Mouse (Mus musculus): ENCODE measurements around the gene Nr1h3. TPM values are rescaled to one million over a fixed set of nuclear protein-coding genes. Genes with fewer than 3 reads are reported as not detected.
"Not testable (repeated sequence)": the region's sequence is repeated elsewhere in the genome, so short reads cannot be mapped to it uniquely, and the experiment has no call there.

The Nr1h3 gene
- polyA plus RNA-seq, 2 experiments = 1.5 to 3.4 TPM

- Histone ChIP-seq H3K4me1 (ENCODE audit: control insufficient read depth, insufficient read depth, low read length) (no peaks in the 10 kb centered on the region), H3K27ac (replicated peaks; ENCODE audit: low read depth, low read length) (no peak overlapping the region), H3K9ac (ENCODE audit: low read depth, low read length, severe bottlenecking) (no peak overlapping the region), H3K36me3 (ENCODE audit: control insufficient read depth, insufficient read depth, low read length) (no peaks in the 10 kb centered on the region), H3K27me3 (ENCODE audit: control insufficient read depth, insufficient read depth, low read length) (no peaks in the 10 kb centered on the region), H3K4me3 (replicated peaks; ENCODE audit: low read length) (no peak overlapping the region), H3K9me3 (ENCODE audit: control insufficient read depth, low read length) (no peaks in the 10 kb centered on the region), H3K4me2 (replicated peaks; ENCODE audit: low read depth, low read length, severe bottlenecking) (no peak overlapping the region)
- ATAC-seq (ENCODE audit: low FRiP score, low read depth) (no peak), DNase-seq (ENCODE audit: low spot score) (no peak)
- TF ChIP-seq POLR2A (IDR thresholded peaks at IDR 0.05; ENCODE audit: borderline replicate concordance, extremely low read depth, insufficient read depth, insufficient read length) = no peak
- 69% methylated on average over 5 of the region's 5 CpGs for WGBS
These were observed 39.9 kb upstream of the Nr1h3 start for GRCm38 (mm10) chr2:91242547-91242946.

GRCm38 (mm10) chr2:91237511-91238080, 35.0 kb upstream of the Nr1h3 start:
- ATAC-seq (ENCODE audit: low FRiP score, low read depth) = peak; percentile 36
- Histone ChIP-seq H3K27ac (replicated peaks; ENCODE audit: low read depth, low read length) (peak overlapping the region; percentile 85), H3K4me2 (replicated peaks; ENCODE audit: low read depth, low read length, severe bottlenecking) (peak overlapping the region; percentile 47), H3K9ac (ENCODE audit: low read depth, low read length, severe bottlenecking) (peak overlapping the region; percentile 54), H3K4me3 (replicated peaks; ENCODE audit: low read length) (peak overlapping the region; percentile 46)
- H3K9me3 ChIP-seq (ENCODE audit: control insufficient read depth, low read length); H3K4me1 ChIP-seq (ENCODE audit: control insufficient read depth, insufficient read depth, low read length); H3K36me3 ChIP-seq (ENCODE audit: control insufficient read depth, insufficient read depth, low read length); H3K27me3 ChIP-seq (ENCODE audit: control insufficient read depth, insufficient read depth, low read length): not testable (repeated sequence)
- DNase-seq (ENCODE audit: low spot score) = peak; percentile 22
- WGBS = 20% methylated on average over 4 of the region's 4 CpGs

DNA sequence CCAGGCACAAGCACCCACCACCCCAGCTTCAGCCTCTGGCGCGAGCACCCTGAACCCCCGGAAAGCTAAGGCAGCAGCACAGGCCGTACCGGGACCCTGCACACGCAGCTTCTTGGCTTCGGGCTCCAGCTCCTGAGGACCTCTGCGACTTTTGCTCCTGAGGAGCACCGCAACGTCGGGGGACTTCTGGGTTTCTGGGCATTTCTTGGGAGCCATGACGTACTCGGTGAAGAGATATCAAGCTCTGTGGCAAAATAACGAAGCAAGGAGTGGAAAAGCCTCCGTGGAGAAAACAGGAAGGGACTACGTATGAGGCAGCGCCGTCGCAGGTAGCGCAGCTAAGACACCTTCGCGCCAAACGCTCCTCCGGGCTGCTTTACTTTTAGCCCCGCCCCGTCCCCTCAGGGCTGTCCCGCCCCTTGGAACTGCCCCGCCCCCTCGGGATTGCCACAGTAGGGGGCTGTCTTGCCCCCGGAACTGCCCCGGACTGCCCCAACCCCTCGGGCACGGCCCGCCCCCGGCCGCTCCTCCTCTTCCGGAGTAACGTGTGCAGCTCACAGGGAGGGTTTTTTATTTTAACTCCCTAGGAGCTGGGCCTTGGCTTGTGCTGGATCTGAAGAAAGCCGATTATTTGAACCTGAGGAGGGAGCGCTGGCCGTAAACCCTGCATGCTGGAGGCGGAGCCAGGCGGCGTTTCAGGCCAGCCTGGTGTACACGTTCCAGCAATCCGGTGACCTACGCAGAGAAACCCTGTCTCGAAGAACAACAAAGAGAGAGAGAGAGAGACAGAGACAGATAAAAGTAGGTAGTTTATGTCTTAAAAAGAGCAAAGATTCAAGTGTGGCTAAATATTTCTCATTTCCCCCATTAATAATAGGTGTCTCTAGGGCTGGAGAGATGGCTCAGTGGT, 34.2 kb upstream of the Nr1h3 start, which contains the start of gene Ddb2:
Gene Ddb2 (minus strand): TSS at position 382 of the 910 bp plus-strand sequence.
- Histone ChIP-seq H3K4me3 (replicated peaks; ENCODE audit: low read length) (peak within 1 kb of the TSS; percentile 46), H3K9me3 (ENCODE audit: control insufficient read depth, low read length) (no peaks in the 10 kb centered on the region), H3K4me2 (replicated peaks; ENCODE audit: low read depth, low read length, severe bottlenecking) (peak within 1 kb of the TSS; percentile 47), H3K27me3 (ENCODE audit: control insufficient read depth, insufficient read depth, low read length) (no peaks in the 10 kb centered on the region), H3K36me3 (ENCODE audit: control insufficient read depth, insufficient read depth, low read length) (peaks cover 9% of the 10 kb centered on the region), H3K4me1 (ENCODE audit: control insufficient read depth, insufficient read depth, low read length) (no peaks in the 10 kb centered on the region), H3K27ac (replicated peaks; ENCODE audit: low read depth, low read length) (peak within 1 kb of the TSS; percentile 85), H3K9ac (ENCODE audit: low read depth, low read length, severe bottlenecking) (peak within 1 kb of the TSS; percentile 57)
- ATAC-seq (ENCODE audit: low FRiP score, low read depth) = peak; percentile 100
- under 1% methylated on average over 47 of the region's 48 CpGs for WGBS
- TF ChIP-seq POLR2A (IDR thresholded peaks at IDR 0.05; ENCODE audit: borderline replicate concordance, extremely low read depth, insufficient read depth, insufficient read length) = peak; percentile 60; the same call in 1 of the 2 replicates
- DNase-seq (ENCODE audit: low spot score) = peak; percentile 95

- no peak for TF ChIP-seq POLR2A (IDR thresholded peaks at IDR 0.05; ENCODE audit: borderline replicate concordance, extremely low read depth, insufficient read depth, insufficient read length)
- Histone ChIP-seq H3K36me3 (ENCODE audit: control insufficient read depth, insufficient read depth, low read length) (peaks cover 14% of the 10 kb centered on the region), H3K4me2 (replicated peaks; ENCODE audit: low read depth, low read length, severe bottlenecking) (no peak overlapping the region), H3K9ac (ENCODE audit: low read depth, low read length, severe bottlenecking) (no peak overlapping the region), H3K4me3 (replicated peaks; ENCODE audit: low read length) (no peak overlapping the region), H3K27ac (replicated peaks; ENCODE audit: low read depth, low read length) (no peak overlapping the region), H3K4me1 (ENCODE audit: control insufficient read depth, insufficient read depth, low read length) (no peaks in the 10 kb centered on the region), H3K9me3 (ENCODE audit: control insufficient read depth, low read length) (no peaks in the 10 kb centered on the region), H3K27me3 (ENCODE audit: control insufficient read depth, insufficient read depth, low read length) (no peaks in the 10 kb centered on the region)
- DNase-seq (ENCODE audit: low spot score) (no peak), ATAC-seq (ENCODE audit: low FRiP score, low read depth) (no peak)
- WGBS = 55% methylated on average over 2 of the region's 2 CpGs
These were observed 27.1 kb upstream of the Nr1h3 start for GRCm38 (mm10) chr2:91229735-91230134.

DNA sequence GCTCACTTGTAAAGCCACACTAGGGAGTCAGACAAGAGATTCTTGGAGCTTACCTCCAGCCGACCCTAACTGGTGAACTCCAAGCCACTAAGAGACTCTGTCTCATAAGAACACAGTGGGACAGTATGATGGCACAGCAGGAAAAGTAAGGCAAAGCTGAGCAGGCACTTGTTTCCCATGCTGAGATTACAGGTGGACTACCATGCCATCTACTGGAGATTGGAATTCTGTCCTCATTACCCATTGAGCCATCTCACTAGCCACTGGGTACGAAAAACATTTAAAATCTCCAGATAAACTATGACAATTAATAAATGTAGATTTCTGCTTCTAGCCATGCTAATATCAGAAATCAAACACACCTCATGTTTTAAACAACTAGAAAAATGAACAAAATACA, 21.0 kb upstream of the Nr1h3 start:
- no peak for TF ChIP-seq POLR2A (IDR thresholded peaks at IDR 0.05; ENCODE audit: borderline replicate concordance, extremely low read depth, insufficient read depth, insufficient read length)
- H3K27me3 ChIP-seq (ENCODE audit: control insufficient read depth, insufficient read depth, low read length) = no peaks in the 10 kb centered on the region
- no peak overlapping the region for H3K27ac ChIP-seq (replicated peaks; ENCODE audit: low read depth, low read length)
- H3K9me3 ChIP-seq (ENCODE audit: control insufficient read depth, low read length) = no peaks in the 10 kb centered on the region
- WGBS = 85% methylated on average over 2 of the region's 2 CpGs
- no peak for DNase-seq (ENCODE audit: low spot score)
- no peaks in the 10 kb centered on the region for H3K4me1 ChIP-seq (ENCODE audit: control insufficient read depth, insufficient read depth, low read length)
- no peak overlapping the region for H3K4me3 ChIP-seq (replicated peaks; ENCODE audit: low read length)
- H3K36me3 ChIP-seq (ENCODE audit: control insufficient read depth, insufficient read depth, low read length) = peaks cover under 1% of the 10 kb centered on the region; the same call in 1 of the 2 replicates
- no peak for ATAC-seq (ENCODE audit: low FRiP score, low read depth)
- no peak overlapping the region for H3K4me2 ChIP-seq (replicated peaks; ENCODE audit: low read depth, low read length, severe bottlenecking)
- H3K9ac ChIP-seq (ENCODE audit: low read depth, low read length, severe bottlenecking) = no peak overlapping the region
